Mouse (Mus musculus) hindbrain, postnatal 0 days (tissue): ENCODE data around the gene Rgl1. TPM values are rescaled to one million over a fixed set of nuclear protein-coding genes. Genes with fewer than 3 reads are reported as not detected.

Experiments used
- ATAC-seq: fragments of 200-750 bp; cut with Nextera tagmentation; 2 replicates; pipeline ENCODE4 v1.8.0; 2017; ENCODE audit warnings: mild to moderate bottlenecking, moderate TSS enrichment, moderate library complexity
- DNase-seq: peaks from one replicate; pipeline ENCODE4 v3.0.0-alpha.2; 2015; ENCODE audit warnings: low spot score
- H3K27ac ChIP-seq: fragments of 300-500 bp; sonication (generic); 2 replicates; pipeline ENCODE4 v1.5.1; 2014; ENCODE audit warnings: mild to moderate bottlenecking
- H3K27me3 ChIP-seq: fragments of 300-500 bp; sonication (generic); 2 replicates; pipeline ENCODE4 v1.6.1; 2014; ENCODE audit warnings: low read length, mixed read lengths; ENCODE audit not compliant: insufficient read depth
- H3K36me3 ChIP-seq: fragments of 300-500 bp; sonication (generic); 2 replicates; pipeline ENCODE4 v1.6.1; 2014; ENCODE audit warnings: low read length, mixed read lengths; ENCODE audit not compliant: insufficient read depth
- H3K4me1 ChIP-seq: fragments of 300-500 bp; sonication (generic); 2 replicates; pipeline ENCODE4 v1.6.1; 2014; ENCODE audit warnings: antibody characterized with exemption, low read length, mixed read lengths; ENCODE audit not compliant: insufficient read depth
- H3K4me2 ChIP-seq: fragments of 300-500 bp; sonication (generic); 2 replicates; pipeline ENCODE4 v1.6.1; 2014; ENCODE audit warnings: low read depth, mild to moderate bottlenecking, low read length, moderate library complexity, mixed read lengths
- H3K4me3 ChIP-seq: fragments of 300-500 bp; sonication (generic); 2 replicates; pipeline ENCODE4 v1.5.1; 2014; ENCODE audit warnings: low read length
- H3K9ac ChIP-seq: fragments of 300-500 bp; sonication (generic); replicated peaks from 2 replicates; pipeline ENCODE4 v1.6.1; 2014; ENCODE audit warnings: mild to moderate bottlenecking, low read length, moderate library complexity, mixed read lengths
- H3K9me3 ChIP-seq: fragments of 300-500 bp; sonication (generic); 2 replicates; pipeline ENCODE4 v1.6.1; 2016; ENCODE audit warnings: low read length, mixed read lengths
- CTCF ChIP-seq: IDR thresholded peaks from 2 replicates; pipeline ENCODE4 v1.5.1; 2016; ENCODE audit warnings: antibody characterized with exemption, control low read depth, low read depth
- WGBS: fragments of 180-500 bp; shearing (Covaris S2); extraction: QIAGEN DNeasy Blood & Tissue Kit; methylation state at CpG from one replicate; pipeline ENCODE4 v1.1.7; 2014; 5-methylcytosine and 5-hydroxymethylcytosine counted together
- polyA plus RNA-seq: library from polyadenylated mRNA; unstranded; fragments of >200 nt; fragmentation: Nextera tagmentation; extraction: Ambion mirVana; gene quantifications from 2 replicates; pipeline ENCODE4 v1.2.1, GENCODE M21; 2015
- total RNA-seq: library from RNA; depleted of rRNA; stranded (reverse); fragments of >200 nt; gene quantifications from 2 replicates; pipeline ENCODE4 v1.2.3, GENCODE M21; 2014

Rgl1 gene
- total and polyA plus RNA-seq, 2 experiments from 2014 or later: 16.1 to 17.0 TPM

DNA sequence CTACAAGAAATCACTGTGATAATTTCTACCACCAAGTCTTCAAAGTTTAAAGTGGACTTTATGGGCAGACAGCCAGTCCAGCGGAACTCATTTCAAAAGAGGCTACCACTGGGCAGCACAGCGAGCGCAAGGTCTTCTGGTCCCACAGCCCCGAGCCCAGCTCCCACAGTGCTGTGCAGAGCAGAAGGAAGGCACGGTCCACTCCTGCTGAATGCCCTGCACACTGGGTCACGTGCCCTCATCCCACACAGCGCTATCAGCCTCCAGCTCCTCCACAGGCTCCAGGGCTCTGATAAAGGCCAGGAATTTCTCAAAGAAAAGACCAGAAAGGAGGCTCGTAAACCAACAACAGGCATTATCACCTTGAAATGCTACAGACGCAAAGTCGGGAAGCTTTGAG lies 156.6 kb downstream of the Rgl1 start:
- no peak for TF ChIP-seq CTCF
- Histone ChIP-seq H3K27ac (no peak overlapping the region), H3K4me1 (no peaks in the 10 kb centered on the region), H3K27me3 (no peaks in the 10 kb centered on the region), H3K9ac (no peak overlapping the region), H3K9me3 (no peaks in the 10 kb centered on the region), H3K36me3 (no peaks in the 10 kb centered on the region), H3K4me2 (no peak overlapping the region), H3K4me3 (no peak overlapping the region)
- no peak for DNase-seq
- WGBS: 47% methylated on average over 10 of the region's 10 CpGs
- no peak for ATAC-seq

DNA sequence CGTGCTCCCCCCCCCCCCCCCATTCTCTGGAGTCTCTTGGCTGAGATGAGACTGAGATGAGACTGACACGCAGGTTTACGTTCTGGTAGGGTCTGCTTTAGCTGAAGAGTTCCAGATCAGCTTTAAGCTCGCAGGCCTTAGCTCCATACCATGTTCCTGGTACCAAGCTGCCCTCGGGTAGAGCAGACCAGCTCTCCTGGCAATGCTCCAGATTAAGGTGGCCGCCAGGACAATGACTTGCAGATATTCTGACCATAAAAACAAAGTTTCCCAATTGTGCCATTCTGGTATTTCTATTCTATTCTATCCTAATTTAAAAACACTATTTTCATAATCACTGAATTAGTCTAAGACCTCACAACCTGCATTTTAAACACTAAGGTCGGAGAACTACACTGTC lies 157.1 kb downstream of the Rgl1 start:
- Histone ChIP-seq H3K27me3 (no peaks in the 10 kb centered on the region), H3K4me3 (no peak overlapping the region), H3K36me3 (no peaks in the 10 kb centered on the region), H3K27ac (no peak overlapping the region), H3K9me3 (no peaks in the 10 kb centered on the region), H3K4me1 (no peaks in the 10 kb centered on the region), H3K9ac (no peak overlapping the region), H3K4me2 (no peak overlapping the region)
- no peak for TF ChIP-seq CTCF
- 70% methylated on average over 7 of the region's 7 CpGs for WGBS
- DNase-seq (no peak), ATAC-seq (no peak)

DNA sequence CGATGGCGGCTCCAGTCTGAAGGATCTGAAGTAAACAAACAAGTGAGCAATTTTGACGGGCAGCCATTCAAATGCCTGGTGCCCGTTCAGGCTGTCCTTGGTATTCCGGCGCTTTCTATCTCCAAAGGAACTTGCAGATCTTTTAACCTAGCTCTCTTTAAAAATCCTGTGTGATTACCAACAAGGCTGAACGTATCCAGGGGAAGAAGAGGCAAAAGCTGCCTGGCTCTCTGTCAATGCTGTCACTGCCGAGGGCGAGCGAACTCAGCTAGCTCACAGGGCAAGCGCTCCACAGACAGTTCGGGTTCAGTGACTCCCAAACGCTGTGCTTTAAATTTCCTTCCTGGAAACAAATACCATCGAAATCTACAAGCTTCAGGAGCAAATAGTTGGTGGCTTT lies 158.4 kb downstream of the Rgl1 start:
- WGBS: 53% methylated on average over 14 of the region's 14 CpGs
- Histone ChIP-seq H3K4me2 (no peak overlapping the region), H3K36me3 (no peaks in the 10 kb centered on the region), H3K9ac (no peak overlapping the region), H3K4me3 (no peak overlapping the region), H3K27me3 (no peaks in the 10 kb centered on the region), H3K4me1 (no peaks in the 10 kb centered on the region), H3K27ac (0 out of 2 replicates have a peak overlapping the region, but pooled peaks have one; percentile 22), H3K9me3 (no peaks in the 10 kb centered on the region)
- no peak for ATAC-seq
- DNase-seq: no peak
- no peak for TF ChIP-seq CTCF

DNA sequence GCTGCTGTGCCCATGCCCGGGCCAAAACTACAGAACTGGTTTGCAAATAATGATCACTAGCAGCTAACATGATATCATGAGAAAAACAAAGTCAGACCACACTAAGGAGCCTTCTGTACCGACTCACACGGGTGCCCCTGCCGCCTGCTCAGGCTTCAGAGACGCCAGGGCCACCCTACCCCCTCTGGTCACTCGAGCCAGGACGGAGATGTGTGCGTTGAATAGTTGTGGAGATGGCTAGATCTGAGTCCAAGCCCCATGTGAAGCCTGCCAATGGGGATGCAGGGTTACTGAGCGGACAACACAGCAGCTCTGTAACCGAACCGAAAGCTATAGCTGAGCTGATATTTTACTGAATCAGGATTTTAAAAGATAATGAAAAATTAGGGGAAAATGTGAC lies 159.4 kb downstream of the Rgl1 start:
- peak; percentile 66; the same call in 1 of the 2 replicates for ATAC-seq
- TF ChIP-seq CTCF: no peak
- Histone ChIP-seq H3K36me3 (no peaks in the 10 kb centered on the region), H3K27me3 (no peaks in the 10 kb centered on the region), H3K4me2 (no peak overlapping the region), H3K4me1 (no peaks in the 10 kb centered on the region), H3K9me3 (no peaks in the 10 kb centered on the region), H3K9ac (no peak overlapping the region), H3K4me3 (no peak overlapping the region), H3K27ac (0 out of 2 replicates have a peak overlapping the region, but pooled peaks have one; percentile 2)
- WGBS: 77% methylated on average over 11 of the region's 11 CpGs
- peak; percentile 43 for DNase-seq

DNA sequence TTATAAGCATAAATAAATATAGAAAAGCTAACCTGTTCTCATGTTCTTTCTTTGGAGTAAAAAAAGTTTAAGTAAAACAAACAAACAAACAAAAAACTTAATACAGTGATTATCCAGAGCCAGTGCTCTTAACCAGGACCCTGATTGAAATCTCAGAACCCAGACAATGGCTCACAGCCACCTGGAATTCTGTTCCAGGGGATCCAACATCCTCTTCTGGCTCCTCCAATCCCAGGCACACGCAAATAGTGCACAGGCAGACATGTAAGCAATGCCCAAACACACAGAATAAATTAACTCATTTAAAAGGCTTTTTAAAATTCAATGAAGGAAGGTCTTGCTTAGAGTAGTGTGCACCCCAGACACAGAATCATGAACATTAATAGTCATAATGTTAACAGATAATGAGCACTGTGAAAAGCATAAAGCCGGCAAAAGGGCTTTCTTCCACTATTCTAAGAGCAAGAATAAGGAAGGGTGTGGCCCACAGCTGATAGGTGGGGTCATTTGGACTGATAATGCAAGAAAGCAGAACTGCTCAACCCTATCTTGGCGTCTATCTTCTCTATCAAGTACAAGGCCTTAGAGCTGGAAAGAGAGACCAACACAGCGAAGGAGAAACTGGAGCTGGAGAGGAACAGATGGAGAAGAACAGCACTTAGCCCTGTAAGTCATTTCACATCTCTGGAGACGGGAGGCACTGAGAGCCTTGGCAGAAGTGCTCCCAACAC lies 160.1 kb downstream of the Rgl1 start:
- H3K27me3 ChIP-seq: no peaks in the 10 kb centered on the region
- no peaks in the 10 kb centered on the region for H3K36me3 ChIP-seq
- DNase-seq (no peak), ATAC-seq (peak; percentile 33; the same call in 1 of the 2 replicates)
- TF ChIP-seq CTCF: no peak
- no peaks in the 10 kb centered on the region for H3K9me3 ChIP-seq
- no peak overlapping the region for H3K4me2 ChIP-seq
- no peak overlapping the region for H3K9ac ChIP-seq
- H3K4me3 ChIP-seq: no peak overlapping the region
- H3K4me1 ChIP-seq: no peaks in the 10 kb centered on the region
- 64% methylated on average over 5 of the region's 5 CpGs for WGBS
- H3K27ac ChIP-seq: 0 out of 2 replicates have a peak overlapping the region, but pooled peaks have one; percentile 2

DNA sequence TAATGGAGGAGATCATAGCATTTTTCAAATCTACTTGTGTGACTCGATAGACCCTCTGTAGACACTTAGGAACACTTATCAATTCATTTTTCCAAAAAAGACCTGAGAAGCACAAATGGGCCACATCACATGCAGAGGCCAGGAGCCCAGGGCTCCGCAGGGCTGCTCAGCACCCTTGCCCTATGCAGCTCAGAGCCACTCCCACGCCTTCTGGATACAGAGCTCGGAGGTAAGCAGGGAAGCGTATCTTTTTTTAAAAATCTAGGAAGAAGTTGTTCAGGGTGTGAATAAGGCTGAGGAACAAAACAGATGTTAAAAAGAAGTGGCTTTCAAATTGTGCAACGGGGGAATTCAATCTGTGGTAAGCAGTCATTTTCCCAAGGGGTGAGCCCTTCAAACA lies 162.0 kb downstream of the Rgl1 start:
- 75% methylated on average over 6 of the region's 6 CpGs for WGBS
- TF ChIP-seq CTCF: no peak
- Histone ChIP-seq H3K9ac (no peak overlapping the region), H3K27ac (no peak overlapping the region), H3K4me2 (no peak overlapping the region), H3K4me3 (no peak overlapping the region), H3K36me3 (no peaks in the 10 kb centered on the region), H3K27me3 (no peaks in the 10 kb centered on the region), H3K9me3 (no peaks in the 10 kb centered on the region), H3K4me1 (no peaks in the 10 kb centered on the region)
- no peak for ATAC-seq
- DNase-seq: no peak

DNA sequence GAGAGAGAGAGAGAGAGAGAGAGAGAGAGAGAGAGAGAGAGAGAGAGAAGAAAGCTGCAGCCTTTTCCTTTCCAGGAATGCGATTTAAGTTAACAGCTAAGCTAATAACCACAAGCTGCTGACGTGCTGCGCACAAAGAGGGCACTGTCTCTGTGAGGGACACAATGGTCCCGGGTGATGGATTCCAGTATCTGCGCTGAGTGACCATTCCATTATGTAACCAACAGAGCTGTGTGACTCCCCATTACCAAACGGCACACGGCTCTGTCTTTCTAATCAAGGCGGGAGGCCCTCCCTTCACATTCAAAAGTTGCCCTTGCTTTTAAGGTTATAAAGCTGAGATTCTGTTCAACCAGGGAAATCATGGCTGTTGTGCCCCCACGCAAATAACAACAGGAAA lies 162.5 kb downstream of the Rgl1 start:
- H3K4me3 ChIP-seq: no peak overlapping the region
- DNase-seq (no peak), ATAC-seq (no peak)
- no peaks in the 10 kb centered on the region for H3K36me3 ChIP-seq
- H3K9ac ChIP-seq: no peak overlapping the region
- H3K4me1 ChIP-seq: no peaks in the 10 kb centered on the region; the same call in 1 of the 2 replicates
- TF ChIP-seq CTCF: no peak
- 49% methylated on average over 9 of the region's 9 CpGs for WGBS
- no peaks in the 10 kb centered on the region for H3K9me3 ChIP-seq
- no peak overlapping the region for H3K4me2 ChIP-seq
- no peak overlapping the region for H3K27ac ChIP-seq
- no peaks in the 10 kb centered on the region for H3K27me3 ChIP-seq
